Mouse (Mus musculus): Measurements from ENCODE around the gene Pamr1.
A peak's percentile ranks its signal among the peaks of the same experiment; 100 is the strongest.

Pamr1 gene

DNA sequence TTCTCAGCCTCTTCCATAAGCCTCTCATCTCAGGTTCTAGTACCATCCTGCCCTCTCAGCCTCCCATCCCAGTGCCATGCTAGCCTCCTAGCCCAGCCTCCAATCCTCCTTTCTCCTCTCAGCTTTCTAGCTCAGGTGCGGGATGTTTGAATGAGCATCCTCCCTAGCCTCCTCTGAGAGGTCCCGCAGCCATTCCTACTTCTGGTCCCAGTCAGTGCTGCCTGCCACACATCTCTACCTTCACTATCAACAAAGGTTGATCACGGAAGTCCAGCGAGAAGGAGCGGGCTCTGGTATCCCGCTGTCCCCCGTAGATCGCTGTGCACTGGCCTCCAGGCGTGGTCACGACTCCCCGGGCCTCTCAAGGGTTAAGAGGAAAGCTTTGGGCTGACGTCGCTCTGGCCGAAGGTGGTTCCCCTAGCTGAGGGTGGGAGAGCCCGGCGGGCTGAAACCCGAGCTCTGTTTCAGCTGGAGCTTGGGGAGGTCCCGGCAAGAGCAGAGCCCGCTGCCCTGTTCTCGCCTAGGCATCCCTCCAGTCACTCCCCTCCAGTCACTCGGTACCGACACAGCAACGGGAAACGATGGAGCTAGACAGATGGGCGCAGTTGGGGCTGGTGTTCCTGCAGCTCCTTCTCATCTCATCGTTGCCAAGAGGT lies at the start of gene Pamr1:
Gene Pamr1, plus strand, starts transcription at position 402 of the 656 bp plus-strand sequence.
- peak; percentile 66 for DNase-seq (ENCODE audit: extremely low spot score)

DNA sequence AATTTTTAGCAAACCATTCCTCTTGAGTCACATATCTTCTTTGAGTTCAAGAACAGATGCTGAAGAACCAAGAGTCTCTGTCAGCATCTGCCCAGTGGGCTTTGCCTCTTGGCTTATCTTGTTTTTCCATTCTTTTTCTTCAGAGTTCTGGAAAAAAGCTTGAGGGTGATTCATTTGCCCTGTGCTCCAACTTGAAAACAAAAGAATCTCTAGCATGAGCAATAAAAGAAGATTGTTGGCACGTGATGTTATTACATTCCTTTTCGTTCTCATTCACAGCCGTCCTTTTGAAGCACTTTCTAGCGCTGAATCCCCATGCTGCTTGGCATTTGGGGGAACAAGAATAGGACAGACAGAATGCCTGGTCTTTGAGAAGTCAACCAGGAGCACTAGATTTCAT lies 42.2 kb upstream of the Pamr1 start:
- no peak for DNase-seq (ENCODE audit: extremely low spot score)

DNA sequence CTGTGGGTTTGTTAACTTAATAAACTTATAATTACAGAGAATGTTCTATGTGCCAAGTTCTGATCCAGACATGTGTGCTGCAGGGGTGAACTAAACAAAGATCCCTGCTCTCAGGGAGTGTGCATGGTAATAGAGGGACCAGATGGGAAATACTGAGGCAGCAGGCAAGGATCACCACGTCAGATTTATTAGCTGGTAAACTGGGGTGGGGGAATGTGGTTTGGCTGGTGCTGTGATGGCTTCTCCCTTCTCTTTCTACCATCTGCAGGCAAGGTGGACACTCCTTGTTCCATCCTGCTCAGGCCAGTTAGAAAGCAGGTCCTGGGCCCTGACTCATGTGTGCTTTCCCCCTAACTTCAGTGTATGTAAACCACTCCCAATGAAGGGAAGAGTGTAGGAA lies 41.7 kb upstream of the Pamr1 start:
- no peak for DNase-seq (ENCODE audit: extremely low spot score)

DNA sequence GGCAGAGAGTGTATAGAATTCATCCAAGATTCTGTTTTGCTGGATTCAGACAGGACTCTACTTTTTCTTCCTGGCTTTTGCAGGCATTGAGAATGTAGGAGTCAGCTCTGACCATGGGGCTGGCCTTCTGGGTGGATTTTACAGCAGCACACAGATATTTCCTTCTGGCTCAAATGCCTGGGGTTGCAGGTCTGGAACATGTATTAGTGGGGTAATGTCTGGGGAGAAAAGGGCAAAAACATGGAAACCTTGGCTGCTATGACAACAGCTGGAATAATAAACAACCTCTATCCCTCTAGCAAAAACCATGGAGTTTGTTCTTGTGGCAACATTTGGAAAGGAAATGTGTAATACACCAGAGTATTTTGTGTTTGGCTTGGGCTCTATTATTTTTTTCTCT lies 29.9 kb upstream of the Pamr1 start:
- DNase-seq (ENCODE audit: extremely low spot score): no peak

DNA sequence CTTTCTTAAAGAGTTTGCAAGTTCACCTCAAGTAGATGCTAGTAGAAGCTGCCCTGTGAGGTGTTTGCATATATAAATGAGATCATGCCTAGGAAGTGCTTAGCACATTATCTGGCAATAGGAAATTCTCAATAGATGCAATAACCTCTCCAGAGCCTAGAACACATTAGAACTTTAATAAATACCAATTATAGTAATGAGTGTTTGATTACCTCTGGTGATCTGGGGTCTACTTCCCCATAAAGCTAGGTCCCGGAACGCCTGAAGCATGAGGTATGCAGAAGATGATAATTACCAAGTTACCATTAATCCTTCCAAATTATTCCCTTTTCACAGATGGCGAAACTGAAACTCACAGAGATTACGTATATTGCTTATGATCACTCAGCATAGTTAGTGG lies 22.2 kb upstream of the Pamr1 start:
- no peak for DNase-seq (ENCODE audit: extremely low spot score)

DNA sequence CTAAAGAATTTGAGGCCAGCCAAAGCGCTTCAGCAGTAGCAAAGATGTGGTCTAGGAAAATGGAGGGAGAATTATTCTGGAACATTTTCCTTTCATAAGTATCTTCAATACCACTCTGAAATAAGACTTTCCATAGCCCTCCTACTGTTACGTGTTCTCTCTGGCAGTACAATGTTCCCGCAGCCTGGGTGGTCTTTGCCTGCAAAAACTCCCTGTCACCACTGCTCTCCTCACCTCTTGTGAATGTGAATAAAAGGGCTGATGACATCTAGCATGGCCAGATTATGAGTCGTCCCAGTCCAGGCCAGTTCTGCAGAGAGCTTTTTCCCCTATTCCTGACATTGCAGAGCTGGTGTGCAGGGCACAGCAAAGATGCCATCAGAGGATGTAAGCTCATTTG lies 16.4 kb upstream of the Pamr1 start:
- DNase-seq (ENCODE audit: extremely low spot score): no peak

DNA sequence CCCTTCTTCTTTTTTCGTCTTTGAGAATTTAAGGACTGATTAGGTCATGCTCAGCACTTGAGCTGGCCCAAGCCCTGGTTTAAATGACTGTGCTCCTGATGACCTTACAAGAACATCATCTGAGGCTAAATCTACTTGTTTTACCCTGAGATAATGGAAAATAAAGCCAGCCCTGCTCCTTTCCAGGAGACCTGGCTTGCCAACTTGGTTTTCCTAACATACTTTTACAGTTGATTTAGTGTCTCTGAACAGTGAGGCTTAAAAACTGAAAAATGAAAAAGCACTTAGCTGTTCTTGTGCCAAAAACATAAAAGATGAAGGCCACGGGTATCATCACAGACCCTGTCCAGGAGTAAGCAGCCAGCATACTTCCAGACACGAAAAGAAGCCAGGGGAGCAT lies 13.0 kb upstream of the Pamr1 start:
- DNase-seq (ENCODE audit: extremely low spot score): no peak

DNA sequence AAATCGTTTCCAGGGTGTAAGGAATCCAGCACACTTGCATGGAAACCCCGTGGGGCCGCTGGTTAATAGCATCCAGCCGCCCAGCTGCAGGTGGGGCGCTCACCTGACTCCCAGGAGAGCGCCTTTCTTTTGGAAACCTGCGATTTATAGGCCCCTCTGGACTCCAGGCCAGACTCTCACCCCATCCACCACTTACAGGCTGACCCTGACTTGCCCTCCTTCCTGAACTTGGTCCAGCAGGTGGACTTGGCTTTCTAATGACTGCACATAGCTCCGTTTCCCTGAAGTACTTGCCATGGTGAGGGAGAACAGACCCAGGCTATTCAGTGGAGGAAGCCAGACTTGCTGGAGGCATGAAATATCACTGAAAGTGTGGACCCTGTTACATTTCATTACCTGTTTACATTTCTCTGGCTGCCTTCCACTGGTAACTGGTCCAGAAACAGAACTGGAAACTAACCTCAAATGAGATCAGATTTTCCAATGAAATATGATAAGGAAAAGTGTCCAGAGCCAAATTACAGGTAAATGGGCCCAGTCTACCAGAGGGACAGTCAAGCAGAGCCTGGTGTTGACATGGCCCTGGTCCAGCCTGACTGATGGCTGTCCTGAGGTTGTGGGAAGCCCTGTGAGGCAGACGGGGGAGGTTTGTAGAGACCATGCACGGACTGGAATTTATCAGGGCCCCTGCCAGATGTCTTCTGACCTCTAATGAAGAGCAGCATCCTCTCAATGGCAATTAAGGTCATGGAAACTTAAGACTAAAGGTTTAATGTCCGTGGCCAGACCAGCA lies 9.2 kb upstream of the Pamr1 start:
- no peak for DNase-seq (ENCODE audit: extremely low spot score)

DNA sequence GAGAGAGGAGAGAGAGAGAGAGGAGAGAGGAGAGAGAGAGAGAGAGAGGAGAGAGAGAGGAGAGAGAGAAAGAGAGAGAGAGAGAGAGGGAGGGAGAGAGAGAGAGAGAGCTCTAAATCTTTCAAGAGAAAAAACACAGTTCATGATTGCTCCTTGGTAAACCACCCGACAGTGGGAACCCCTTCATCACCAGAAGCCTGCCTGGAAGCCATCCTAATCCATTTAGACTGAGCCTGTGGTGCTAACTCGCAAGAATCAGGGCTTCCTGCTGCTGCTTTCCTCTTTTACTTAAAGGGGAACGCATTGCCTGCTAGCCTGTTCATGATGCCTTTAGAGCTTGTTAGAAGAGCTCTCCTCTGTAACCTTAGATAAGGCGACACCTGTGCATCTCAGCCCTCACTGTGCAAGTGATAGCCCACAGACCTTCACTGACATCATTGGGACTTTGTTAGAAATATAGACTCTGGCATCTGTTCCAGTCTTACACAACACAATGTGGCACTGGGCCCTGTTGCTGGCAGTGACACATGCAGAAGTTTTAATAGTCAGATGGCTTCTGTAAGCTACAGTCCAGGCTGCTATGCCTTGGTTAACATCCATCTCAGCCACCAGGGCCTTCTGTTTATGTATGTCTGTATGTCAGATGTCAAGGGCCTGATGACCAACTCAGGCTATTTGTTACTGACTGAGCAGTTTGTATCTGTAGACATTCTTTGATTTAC lies 8.2 kb upstream of the Pamr1 start:
- no peak for DNase-seq (ENCODE audit: extremely low spot score)

DNA sequence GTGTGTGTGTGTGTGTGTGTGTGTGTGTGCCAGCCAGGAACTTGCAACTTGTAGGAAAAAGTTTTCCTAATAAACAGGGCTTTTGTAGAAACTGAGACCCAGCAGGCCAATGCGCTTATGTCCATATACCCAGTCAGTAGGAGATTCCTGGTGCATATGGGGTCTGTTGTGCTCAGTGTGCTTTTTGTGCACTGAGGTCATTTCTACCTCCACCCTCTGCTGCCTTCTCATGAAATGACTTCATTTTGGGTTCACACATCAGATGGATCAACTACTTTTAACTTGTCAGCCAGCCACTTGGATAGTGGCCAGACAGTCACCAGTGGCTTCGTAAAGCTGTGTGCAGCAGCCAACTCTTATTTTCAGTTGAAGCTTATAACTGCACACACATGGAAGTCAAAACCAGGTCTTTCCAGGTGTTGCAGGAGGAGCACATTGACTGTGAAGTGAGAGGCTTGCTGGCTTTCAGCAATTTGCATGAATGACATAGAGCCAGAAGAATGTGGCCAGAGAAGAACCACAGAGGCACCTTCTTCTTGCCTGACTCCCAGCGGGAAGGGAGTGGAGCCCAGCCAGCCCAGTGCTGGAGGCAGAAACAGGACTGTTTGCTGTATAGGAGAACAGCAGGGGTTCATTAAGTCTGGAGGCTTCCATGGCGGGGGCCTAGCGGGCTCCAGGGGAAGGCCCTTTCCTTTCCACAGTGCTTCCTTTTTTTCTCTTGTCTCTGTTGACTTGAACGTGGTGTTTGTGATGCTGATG lies 5.7 kb upstream of the Pamr1 start:
- no peak for DNase-seq (ENCODE audit: extremely low spot score)

DNA sequence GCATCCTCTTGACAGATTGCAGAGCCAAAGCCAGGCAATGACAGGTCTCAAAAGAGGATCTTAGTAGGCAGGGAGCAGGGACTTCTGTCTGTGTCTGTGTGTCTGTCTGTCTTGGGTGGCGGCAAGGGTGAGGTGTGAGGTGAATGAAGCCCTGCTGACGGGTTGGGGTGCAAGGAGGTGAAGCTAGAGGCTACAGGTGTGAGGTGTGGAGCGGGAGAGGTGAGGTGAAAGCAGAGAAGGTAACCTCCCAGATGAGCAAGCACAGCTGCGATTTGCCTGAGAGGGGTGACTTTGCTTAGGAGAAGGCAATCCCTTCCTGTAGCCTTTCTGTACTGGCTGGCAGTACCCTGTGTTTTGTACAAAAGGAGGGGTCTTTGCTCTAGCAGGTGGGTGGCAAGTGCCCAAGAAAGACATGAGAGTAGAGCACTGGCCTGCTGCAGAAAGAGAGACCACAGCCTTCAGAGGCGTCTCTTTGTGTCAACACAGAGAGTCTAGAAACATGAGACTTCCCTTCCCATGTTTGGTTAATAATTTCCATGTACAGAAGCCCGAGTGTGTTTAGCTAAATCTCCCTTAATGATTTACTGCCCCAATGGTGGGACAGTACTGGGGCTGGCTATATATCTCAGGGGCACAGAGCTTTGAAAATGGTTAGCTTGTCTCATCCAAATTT lies 1.2 kb downstream of the Pamr1 start:
- DNase-seq (ENCODE audit: extremely low spot score): no peak

DNA sequence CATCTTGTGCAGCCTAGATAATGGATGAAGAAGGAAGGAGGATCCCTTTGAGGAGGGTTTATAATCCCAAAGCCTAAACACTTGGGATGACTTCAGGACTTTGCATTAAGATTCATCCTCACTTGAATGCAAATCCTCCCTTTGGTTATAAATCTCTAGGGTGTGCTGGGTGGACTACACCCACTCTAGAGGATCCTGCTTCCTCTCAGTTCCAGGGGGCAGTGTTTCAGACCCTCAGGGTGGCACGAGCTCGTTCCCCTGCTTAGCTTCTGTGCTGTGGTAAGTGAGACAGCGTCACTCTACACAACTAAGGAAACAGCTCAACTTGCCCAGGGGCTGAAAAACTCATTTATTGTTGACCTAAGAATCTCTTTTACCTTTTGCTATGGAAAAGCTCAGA lies 1.8 kb downstream of the Pamr1 start:
- no peak for DNase-seq (ENCODE audit: extremely low spot score)

DNA sequence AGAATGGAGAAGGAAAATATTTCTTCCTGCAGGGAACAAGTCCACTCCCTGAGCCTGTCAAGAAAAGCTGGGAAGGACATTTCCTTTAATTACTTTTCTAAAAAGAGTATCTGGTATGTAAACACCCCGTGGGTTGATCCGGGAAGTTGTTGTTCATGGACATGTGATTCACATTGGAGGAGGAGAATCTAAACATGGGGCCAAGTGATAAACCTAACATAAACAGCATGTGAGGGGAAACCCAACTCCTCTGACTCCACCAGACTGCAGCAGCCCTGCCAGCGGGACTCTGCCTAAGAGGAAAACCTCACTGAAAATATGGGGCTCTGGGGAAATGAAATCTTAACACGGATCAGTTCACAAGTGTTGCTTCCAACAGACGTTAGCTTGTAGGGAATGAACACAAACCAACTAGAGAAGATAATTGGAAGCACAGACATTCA lies 2.3 kb downstream of the Pamr1 start:
- no peak for DNase-seq (ENCODE audit: extremely low spot score)

DNA sequence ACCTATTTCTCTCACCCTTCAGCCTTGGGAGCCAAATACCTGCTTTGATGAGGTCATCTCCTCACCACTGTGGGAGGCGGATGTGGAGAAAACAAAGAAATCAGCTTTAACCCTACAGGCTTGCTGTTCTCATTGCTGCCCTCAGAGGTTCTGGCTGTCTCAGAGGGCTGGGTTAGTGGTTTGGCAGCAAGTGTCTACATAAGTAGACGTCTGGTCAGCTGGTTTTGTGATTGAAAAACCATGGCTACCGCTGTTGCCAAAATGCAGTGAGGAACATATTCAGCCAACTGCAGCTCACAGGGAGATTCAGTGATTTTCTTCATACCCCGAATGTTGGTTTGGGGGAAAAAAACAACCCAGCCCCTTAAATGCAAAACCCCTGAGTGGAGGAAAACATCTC lies 7.3 kb downstream of the Pamr1 start:
- no peak for DNase-seq (ENCODE audit: extremely low spot score)

DNA sequence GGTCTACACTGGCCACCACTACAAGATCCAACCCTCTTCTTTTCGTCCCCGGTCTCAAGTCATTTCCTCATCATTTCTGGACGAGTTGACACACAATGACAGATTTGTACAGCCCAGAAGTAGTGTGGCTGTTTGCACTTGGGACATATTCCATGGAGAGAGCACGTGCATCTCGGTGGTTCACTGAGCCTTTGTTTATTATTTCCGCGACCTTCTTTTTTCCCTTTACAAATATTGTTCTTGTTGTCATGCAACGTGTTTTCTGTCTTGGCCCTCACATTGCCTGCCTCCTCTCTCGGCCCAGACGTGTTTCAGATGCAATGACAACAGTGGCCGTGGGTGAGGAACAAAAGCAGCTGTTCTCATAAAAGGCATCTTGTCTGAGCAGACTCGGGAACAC lies 9.2 kb downstream of the Pamr1 start:
- DNase-seq (ENCODE audit: extremely low spot score): no peak

DNA sequence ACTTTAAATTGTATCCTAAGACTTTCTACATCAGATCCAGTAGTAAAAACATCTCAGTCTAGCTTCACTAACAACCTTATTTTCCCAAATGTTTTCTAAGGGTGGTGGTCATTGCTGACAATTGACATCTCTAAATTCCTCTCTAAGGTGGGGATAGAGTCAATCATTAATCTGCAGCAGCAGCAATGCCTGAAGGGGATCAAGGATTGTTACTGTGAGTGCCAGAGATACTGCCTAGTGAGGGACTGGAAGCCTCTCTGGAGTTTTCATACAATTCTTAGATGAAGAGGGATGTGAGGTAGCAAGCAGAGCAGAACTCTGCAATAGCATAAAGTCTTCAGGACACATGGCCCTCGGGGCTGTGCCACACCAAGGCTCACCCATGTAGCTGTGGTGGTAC lies 14.0 kb downstream of the Pamr1 start:
- DNase-seq (ENCODE audit: extremely low spot score): no peak

DNA sequence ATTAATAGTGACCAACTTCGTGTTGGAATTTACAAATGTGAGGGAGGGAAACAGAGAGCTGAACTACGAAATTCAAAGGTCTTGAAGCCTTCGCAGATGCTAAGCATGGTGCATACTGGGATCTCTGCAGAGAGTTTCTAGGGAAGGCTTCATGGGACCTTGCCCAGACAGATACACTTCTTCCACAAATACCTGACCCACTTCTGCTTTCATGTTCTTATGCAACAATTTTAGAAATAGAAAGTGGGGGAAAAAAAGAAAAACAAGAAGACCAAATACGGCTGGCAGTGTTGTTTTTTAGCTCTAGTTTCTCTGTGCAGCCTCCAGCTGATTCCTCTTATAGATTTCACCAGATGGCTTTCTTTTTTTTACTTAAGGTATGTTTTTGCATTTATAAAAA lies 29.4 kb downstream of the Pamr1 start:
- no peak for DNase-seq (ENCODE audit: extremely low spot score)

DNA sequence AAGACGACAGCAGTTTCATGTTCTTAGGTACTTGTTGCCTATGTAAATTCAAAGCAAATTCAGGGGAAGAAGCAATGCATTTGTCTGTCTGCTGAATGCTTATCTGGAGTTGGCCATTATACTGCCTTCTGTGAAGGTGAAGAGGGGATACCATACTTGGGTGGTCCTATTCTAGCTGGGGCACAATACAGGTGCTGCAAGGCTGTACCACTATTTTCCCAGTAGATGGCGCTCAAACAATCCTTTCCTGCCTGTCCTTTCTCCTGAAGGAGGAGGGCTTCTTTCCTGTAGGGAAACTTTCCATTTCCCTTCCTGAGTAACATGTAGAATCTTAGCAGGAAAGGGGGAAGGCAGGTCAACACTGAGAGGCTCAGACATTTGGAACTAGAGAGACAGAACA lies 40.2 kb downstream of the Pamr1 start:
- peak; percentile 64 for DNase-seq (ENCODE audit: extremely low spot score)

DNA sequence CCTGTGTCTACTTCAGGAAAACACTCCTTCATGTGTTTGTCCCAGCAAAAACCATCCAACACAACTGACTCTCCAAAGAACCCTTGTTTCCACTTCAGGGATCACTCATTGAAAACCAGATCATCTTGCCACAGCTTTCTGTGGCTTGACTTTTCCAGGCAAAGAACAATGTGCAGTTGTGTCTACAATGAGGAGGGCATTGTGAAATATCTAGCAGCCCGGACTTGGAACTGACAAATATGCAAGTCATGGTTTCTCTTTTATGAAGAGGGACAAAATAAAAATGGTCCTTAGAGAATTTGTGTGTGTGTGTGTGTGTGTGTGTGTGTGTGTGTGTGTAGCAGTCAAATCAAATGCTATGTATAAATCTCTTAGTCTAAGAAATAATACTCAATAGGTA lies 44.7 kb downstream of the Pamr1 start:
- DNase-seq (ENCODE audit: extremely low spot score): no peak

DNA sequence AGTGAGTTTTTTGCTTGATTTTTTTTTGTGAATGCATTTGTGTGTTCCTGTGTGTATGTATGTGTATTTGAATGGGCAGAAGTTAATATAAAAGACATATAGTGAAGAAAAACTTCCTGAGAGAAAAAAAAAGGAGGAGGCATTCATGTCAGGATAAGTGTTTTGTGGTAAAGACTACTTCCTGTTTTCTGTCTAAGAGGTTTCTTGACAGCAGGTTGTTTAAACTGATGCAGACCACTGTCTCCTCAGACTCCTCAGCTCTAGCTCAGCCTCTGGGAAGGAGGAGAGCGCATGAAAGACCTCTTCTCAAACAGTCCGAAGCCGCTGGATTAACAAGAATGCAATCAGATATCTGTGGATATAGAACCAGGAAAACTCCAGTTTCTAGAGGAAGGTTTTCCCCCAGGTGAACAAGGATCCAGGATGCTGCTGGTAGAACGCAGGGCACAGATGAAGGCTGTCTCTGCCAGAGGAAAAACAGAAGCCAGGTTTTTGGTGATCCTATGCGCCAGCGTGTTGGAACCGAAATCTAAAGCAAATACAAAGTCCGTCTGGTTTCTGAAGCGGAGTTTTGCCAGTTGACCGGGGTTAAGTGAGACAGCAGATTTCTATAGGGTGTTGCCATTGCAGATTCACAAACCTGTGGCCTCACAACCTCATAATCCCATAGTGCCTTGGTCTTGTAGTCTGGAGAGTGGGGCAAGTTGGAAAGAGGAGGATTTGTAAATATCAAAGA lies 45.8 kb downstream of the Pamr1 start:
- no peak for DNase-seq (ENCODE audit: extremely low spot score)

Measured in embryo, embryonic 9.5 days (tissue).